Mouse (Mus musculus): ENCODE measurements at regions not wholly inside any gene's neighbourhood (a gene's known extent, or its start where the extent isn't known, plus 50 kb on each side); places are given as distances from the start of the nearest gene placed in this dataset.

GRCm38 (mm10) chr2:45227276-45227944, 110.2 kb upstream of the Zeb2 start:
- WGBS = 23% methylated on average over 14 of the region's 14 CpGs
- H3K9me3 ChIP-seq = no peaks in the 10 kb centered on the region
- H3K27me3 ChIP-seq = no peaks in the 10 kb centered on the region
- no peak for ATAC-seq (ENCODE audit: low FRiP score, low read depth)
- H3K27ac ChIP-seq (replicated peaks) = no peak overlapping the region
- no peak overlapping the region for H3K4me3 ChIP-seq
- no peaks in the 10 kb centered on the region for H3K36me3 ChIP-seq
- peaks cover 10% of the 10 kb centered on the region; the same call in 1 of the 2 replicates for H3K4me1 ChIP-seq (replicated peaks)
- peak overlapping the region; percentile 34 for H3K4me2 ChIP-seq
- H3K9ac ChIP-seq = no peak overlapping the region

- H3K27ac ChIP-seq (replicated peaks) = no peak overlapping the region
- 33% methylated on average over 4 of the region's 4 CpGs for whole genome bisulfite sequencing
- no peak overlapping the region for H3K9ac ChIP-seq
- H3K4me1 ChIP-seq (replicated peaks) = peaks cover 10% of the 10 kb centered on the region; the same call in 1 of the 2 replicates
- no peak overlapping the region for H3K4me3 ChIP-seq
- H3K4me2 ChIP-seq = no peak overlapping the region
- H3K36me3 ChIP-seq = no peaks in the 10 kb centered on the region
- H3K27me3 ChIP-seq = no peaks in the 10 kb centered on the region
- no peaks in the 10 kb centered on the region for H3K9me3 ChIP-seq
- no peak for ATAC-seq (ENCODE audit: low FRiP score, low read depth)
Observed at GRCm38 (mm10) chr2:45226045-45226370, 108.8 kb upstream of the Zeb2 start.

- Histone ChIP-seq H3K4me2 (no peak overlapping the region), H3K9ac (no peak overlapping the region), H3K27me3 (no peaks in the 10 kb centered on the region), H3K9me3 (no peaks in the 10 kb centered on the region), H3K4me1 (replicated peaks) (peaks cover 10% of the 10 kb centered on the region; the same call in 1 of the 2 replicates), H3K4me3 (no peak overlapping the region), H3K36me3 (no peaks in the 10 kb centered on the region), H3K27ac (replicated peaks) (no peak overlapping the region)
- peak; percentile 82 for ATAC-seq (ENCODE audit: low FRiP score, low read depth)
- WGBS = 18% methylated on average over 9 of the region's 9 CpGs
Observed at GRCm38 (mm10) chr2:45225364-45226044, 108.3 kb upstream of the Zeb2 start.

GRCm38 (mm10) chr2:45222213-45222612, 105.0 kb upstream of the Zeb2 start:
- Histone ChIP-seq H3K9me3 (no peaks in the 10 kb centered on the region), H3K9ac (no peak overlapping the region), H3K4me2 (no peak overlapping the region), H3K36me3 (no peaks in the 10 kb centered on the region), H3K4me1 (replicated peaks) (peaks cover 5% of the 10 kb centered on the region; the same call in 1 of the 2 replicates), H3K27ac (replicated peaks) (no peak overlapping the region), H3K4me3 (no peak overlapping the region), H3K27me3 (no peaks in the 10 kb centered on the region)
- WGBS = 62% methylated on average over 13 of the region's 13 CpGs
- ATAC-seq (ENCODE audit: low FRiP score, low read depth) = no peak

GRCm38 (mm10) chr2:45219851-45220250, 102.7 kb upstream of the Zeb2 start:
- no peaks in the 10 kb centered on the region for H3K27me3 ChIP-seq
- no peaks in the 10 kb centered on the region for H3K4me1 ChIP-seq (replicated peaks)
- H3K9ac ChIP-seq = no peak overlapping the region
- H3K27ac ChIP-seq (replicated peaks) = no peak overlapping the region
- H3K4me2 ChIP-seq = no peak overlapping the region
- no peak overlapping the region for H3K4me3 ChIP-seq
- H3K9me3 ChIP-seq = no peaks in the 10 kb centered on the region
- no peak for ATAC-seq (ENCODE audit: low FRiP score, low read depth)
- no peaks in the 10 kb centered on the region for H3K36me3 ChIP-seq
- 58% methylated on average over 5 of the region's 5 CpGs for WGBS

- no peak overlapping the region for H3K4me3 ChIP-seq
- ATAC-seq (ENCODE audit: low FRiP score, low read depth) = no peak
- no peak overlapping the region for H3K4me2 ChIP-seq
- WGBS = 78% methylated on average over 2 of the region's 2 CpGs
- no peaks in the 10 kb centered on the region for H3K9me3 ChIP-seq
- H3K27me3 ChIP-seq = no peaks in the 10 kb centered on the region
- no peak overlapping the region for H3K9ac ChIP-seq
- no peaks in the 10 kb centered on the region for H3K36me3 ChIP-seq
- H3K27ac ChIP-seq (replicated peaks) = no peak overlapping the region
- no peaks in the 10 kb centered on the region for H3K4me1 ChIP-seq (replicated peaks)
Observed at GRCm38 (mm10) chr2:45212833-45213232, 95.6 kb upstream of the Zeb2 start.

GRCm38 (mm10) chr2:45208526-45208925, 91.3 kb upstream of the Zeb2 start:
- H3K4me2 ChIP-seq = no peak overlapping the region
- H3K27ac ChIP-seq (replicated peaks) = no peak overlapping the region
- no peaks in the 10 kb centered on the region for H3K27me3 ChIP-seq
- H3K9me3 ChIP-seq = no peaks in the 10 kb centered on the region
- WGBS = 95% methylated on average over 6 of the region's 6 CpGs
- no peaks in the 10 kb centered on the region for H3K36me3 ChIP-seq
- no peak overlapping the region for H3K9ac ChIP-seq
- ATAC-seq (ENCODE audit: low FRiP score, low read depth) = no peak
- H3K4me3 ChIP-seq = no peak overlapping the region
- H3K4me1 ChIP-seq (replicated peaks) = no peaks in the 10 kb centered on the region

- no peak overlapping the region for H3K27ac ChIP-seq (replicated peaks)
- 54% methylated on average over 6 of the region's 6 CpGs for WGBS
- H3K4me1 ChIP-seq (replicated peaks) = no peaks in the 10 kb centered on the region
- no peaks in the 10 kb centered on the region for H3K36me3 ChIP-seq
- H3K4me2 ChIP-seq = no peak overlapping the region
- no peaks in the 10 kb centered on the region for H3K9me3 ChIP-seq
- H3K27me3 ChIP-seq = no peaks in the 10 kb centered on the region
- no peak for ATAC-seq (ENCODE audit: low FRiP score, low read depth)
- no peak overlapping the region for H3K4me3 ChIP-seq
- H3K9ac ChIP-seq = no peak overlapping the region
Observed at GRCm38 (mm10) chr2:45205756-45206155, 88.6 kb upstream of the Zeb2 start.

- Histone ChIP-seq H3K9ac (no peak overlapping the region), H3K4me1 (replicated peaks) (no peaks in the 10 kb centered on the region), H3K36me3 (no peaks in the 10 kb centered on the region), H3K4me2 (no peak overlapping the region), H3K27ac (replicated peaks) (no peak overlapping the region), H3K4me3 (no peak overlapping the region), H3K27me3 (no peaks in the 10 kb centered on the region), H3K9me3 (no peaks in the 10 kb centered on the region)
- WGBS = 57% methylated on average over 3 of the region's 3 CpGs
- no peak for ATAC-seq (ENCODE audit: low FRiP score, low read depth)
Observed at GRCm38 (mm10) chr2:45205211-45205610, 88.0 kb upstream of the Zeb2 start.

- 75% methylated on average over 13 of the region's 13 CpGs for WGBS
- Histone ChIP-seq H3K36me3 (no peaks in the 10 kb centered on the region), H3K4me2 (no peak overlapping the region), H3K4me3 (no peak overlapping the region), H3K4me1 (replicated peaks) (no peaks in the 10 kb centered on the region), H3K9me3 (no peaks in the 10 kb centered on the region), H3K9ac (no peak overlapping the region), H3K27ac (replicated peaks) (no peak overlapping the region), H3K27me3 (no peaks in the 10 kb centered on the region)
- ATAC-seq (ENCODE audit: low FRiP score, low read depth) = no peak
Observed at GRCm38 (mm10) chr2:45197955-45198631, 80.9 kb upstream of the Zeb2 start.

GRCm38 (mm10) chr2:45197342-45197741, 80.1 kb upstream of the Zeb2 start:
- 79% methylated on average over 10 of the region's 10 CpGs for WGBS
- Histone ChIP-seq H3K9ac (no peak overlapping the region), H3K9me3 (no peaks in the 10 kb centered on the region), H3K4me3 (no peak overlapping the region), H3K4me1 (replicated peaks) (no peaks in the 10 kb centered on the region), H3K4me2 (no peak overlapping the region), H3K27ac (replicated peaks) (no peak overlapping the region), H3K27me3 (no peaks in the 10 kb centered on the region), H3K36me3 (no peaks in the 10 kb centered on the region)
- ATAC-seq (ENCODE audit: low FRiP score, low read depth) = no peak

- WGBS = 93% methylated on average over 4 of the region's 4 CpGs
- Histone ChIP-seq H3K27ac (replicated peaks) (no peak overlapping the region), H3K4me3 (no peak overlapping the region), H3K9ac (no peak overlapping the region), H3K27me3 (no peaks in the 10 kb centered on the region), H3K4me1 (replicated peaks) (no peaks in the 10 kb centered on the region), H3K4me2 (no peak overlapping the region), H3K9me3 (no peaks in the 10 kb centered on the region), H3K36me3 (no peaks in the 10 kb centered on the region)
- ATAC-seq (ENCODE audit: low FRiP score, low read depth) = no peak
Observed at GRCm38 (mm10) chr2:45196511-45196910, 79.3 kb upstream of the Zeb2 start.

All from hindbrain, embryonic 15.5 days (tissue).